Mouse (Mus musculus) liver, embryonic 13.5 days (tissue): Measurements from ENCODE around the gene Txndc5. TPM values are rescaled to one million over a fixed set of nuclear protein-coding genes. Genes with fewer than 3 reads are reported as not detected.

ENCODE experiments used
- ATAC-seq: fragments of 200-750 bp; cut with Nextera tagmentation; 2 replicates; pipeline ENCODE4 v1.8.0; 2017; ENCODE audit warnings: low read depth, mild to moderate bottlenecking, moderate number of reproducible peaks, moderate library complexity
- DNase-seq: peaks from one replicate; pipeline ENCODE4 v3.0.0; 2022
- H3K27ac ChIP-seq: fragments of 300-500 bp; sonication (generic); 2 replicates; pipeline ENCODE4 v1.5.1; 2015; ENCODE audit warnings: moderate library complexity, mild to moderate bottlenecking, inconsistent platforms
- H3K27me3 ChIP-seq: fragments of 300-500 bp; sonication (generic); 2 replicates; pipeline ENCODE4 v1.6.1; 2015; ENCODE audit warnings: mild to moderate bottlenecking, inconsistent platforms
- H3K36me3 ChIP-seq: fragments of 300-500 bp; sonication (generic); 2 replicates; pipeline ENCODE4 v1.6.1; 2015; ENCODE audit warnings: mild to moderate bottlenecking, inconsistent platforms
- H3K4me1 ChIP-seq: fragments of 300-500 bp; sonication (generic); replicated peaks from 2 replicates; pipeline ENCODE4 v1.6.1; 2015; ENCODE audit warnings: inconsistent platforms
- H3K4me2 ChIP-seq: fragments of 300-500 bp; sonication (generic); 2 replicates; pipeline ENCODE4 v1.6.1; 2015; ENCODE audit warnings: inconsistent platforms, mild to moderate bottlenecking, moderate library complexity
- H3K4me3 ChIP-seq: fragments of 300-500 bp; sonication (generic); replicated peaks from 2 replicates; pipeline ENCODE4 v1.5.1; 2015; ENCODE audit warnings: mild to moderate bottlenecking, inconsistent platforms
- H3K9ac ChIP-seq: fragments of 300-500 bp; sonication (generic); 2 replicates; pipeline ENCODE4 v1.6.1; 2015; ENCODE audit warnings: mild to moderate bottlenecking, inconsistent platforms
- H3K9me3 ChIP-seq: fragments of 300-500 bp; sonication (generic); replicated peaks from 2 replicates; pipeline ENCODE4 v1.6.1; 2016; ENCODE audit warnings: inconsistent platforms
- WGBS: fragments of 180-500 bp; shearing (Covaris S2); methylation state at CpG from one replicate; pipeline ENCODE4 v1.1.7; 2015; ENCODE audit not compliant: insufficient replicate concordance; 5-methylcytosine and 5-hydroxymethylcytosine counted together
- polyA plus RNA-seq: library from polyadenylated mRNA; unstranded; fragments of >200 nt; fragmentation: Nextera tagmentation; extraction: Ambion mirVana; gene quantifications from 2 replicates; pipeline ENCODE4 v1.2.1, GENCODE M21; 2015

Txndc5 gene
- polyA plus RNA-seq, 1 experiment from 2014 or later = 69.2 TPM

DNA sequence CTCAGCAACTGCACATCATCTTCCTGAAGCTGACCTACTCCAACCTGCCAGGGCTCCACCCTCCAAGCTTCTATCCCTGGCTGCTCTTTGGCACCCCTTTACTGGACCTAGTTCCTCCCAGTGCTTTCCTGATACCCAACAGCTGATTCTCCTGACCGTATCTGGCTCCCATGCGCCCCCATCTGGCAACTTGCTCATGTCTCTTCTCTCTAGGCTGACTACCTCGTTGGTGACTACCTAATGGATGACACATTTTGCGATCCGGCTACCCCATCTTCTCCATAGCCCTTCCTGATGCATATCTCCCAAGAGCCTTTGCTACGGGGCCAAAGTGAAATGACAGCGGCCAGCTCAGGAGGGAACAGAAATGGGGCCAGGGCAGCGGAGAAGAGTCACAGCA, 22.3 kb downstream of the Txndc5 start:
- WGBS = 77% methylated on average over 8 of the region's 8 CpGs
- H3K27ac ChIP-seq = no peak overlapping the region
- no peak overlapping the region for H3K4me2 ChIP-seq
- no peaks in the 10 kb centered on the region for H3K9me3 ChIP-seq
- DNase-seq = no peak
- no peak overlapping the region for H3K4me3 ChIP-seq
- no peaks in the 10 kb centered on the region for H3K27me3 ChIP-seq
- no peaks in the 10 kb centered on the region for H3K4me1 ChIP-seq
- ATAC-seq = no peak
- H3K9ac ChIP-seq = no peak overlapping the region
- peaks cover 87% of the 10 kb centered on the region for H3K36me3 ChIP-seq

DNA sequence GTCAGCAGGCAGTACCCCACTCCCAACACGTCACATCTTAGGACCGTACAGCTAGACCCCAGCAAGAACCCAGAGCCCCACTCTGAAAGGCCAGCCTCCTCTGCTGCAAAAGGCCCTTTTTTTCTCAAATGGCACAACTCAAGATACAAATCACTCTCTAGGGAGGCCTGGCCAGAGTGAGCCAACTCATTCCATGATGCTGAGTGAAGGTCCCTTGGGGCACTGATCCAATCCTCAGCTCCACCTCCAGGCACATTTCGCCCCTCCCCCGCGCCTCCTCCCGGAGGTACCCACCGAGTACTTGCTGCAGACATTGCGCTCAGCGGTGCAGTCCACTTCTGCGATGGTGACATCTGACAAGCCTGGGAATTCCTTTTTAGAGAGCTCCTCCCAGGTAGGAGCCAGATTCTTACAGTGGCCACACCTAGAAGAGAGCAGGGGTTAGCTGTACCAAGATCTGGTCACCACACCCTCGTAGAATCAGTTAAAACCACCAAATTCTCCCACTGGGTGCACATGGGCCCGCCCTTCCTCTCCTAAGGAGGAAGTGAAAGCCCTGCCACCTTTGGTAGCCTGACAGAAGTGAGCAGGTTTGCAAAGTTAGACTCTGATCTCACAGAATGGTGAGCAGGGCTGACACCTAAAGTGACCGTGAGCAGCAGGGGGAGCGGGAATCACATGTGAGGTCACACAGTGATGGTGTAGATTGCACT, 25.3 kb downstream of the Txndc5 start:
- Histone ChIP-seq H3K4me3 (no peak overlapping the region), H3K27ac (no peak overlapping the region), H3K9me3 (no peaks in the 10 kb centered on the region), H3K27me3 (no peaks in the 10 kb centered on the region), H3K9ac (no peak overlapping the region), H3K4me2 (no peak overlapping the region), H3K4me1 (no peaks in the 10 kb centered on the region), H3K36me3 (peaks cover 83% of the 10 kb centered on the region)
- DNase-seq (no peak), ATAC-seq (no peak)
- 73% methylated on average over 14 of the region's 14 CpGs for WGBS

DNA sequence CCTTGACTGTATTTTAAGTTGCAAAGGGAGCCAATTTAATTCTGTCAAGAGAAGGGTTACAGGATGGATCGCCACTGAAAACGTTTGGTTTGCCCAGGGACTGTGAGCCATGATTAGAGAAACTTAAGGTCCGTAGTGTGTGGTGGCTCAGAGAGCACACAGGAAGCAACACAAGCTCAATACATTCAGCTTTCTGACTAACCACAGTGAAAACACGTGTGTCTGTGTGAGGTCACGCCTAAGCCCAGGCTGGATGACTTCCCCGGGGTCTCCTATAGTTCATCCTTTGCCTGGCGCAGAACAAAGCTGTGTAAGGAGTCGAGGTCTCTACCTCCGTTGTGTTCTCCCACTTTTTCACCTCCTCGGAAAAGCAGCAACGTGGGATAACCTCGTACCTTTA, 27.3 kb downstream of the Txndc5 start:
- no peaks in the 10 kb centered on the region for H3K27me3 ChIP-seq
- WGBS = 75% methylated on average over 12 of the region's 12 CpGs
- no peak overlapping the region for H3K4me3 ChIP-seq
- H3K27ac ChIP-seq = no peak overlapping the region
- no peaks in the 10 kb centered on the region for H3K9me3 ChIP-seq
- no peak for ATAC-seq
- no peak for DNase-seq
- H3K9ac ChIP-seq = no peak overlapping the region
- peaks cover 68% of the 10 kb centered on the region for H3K36me3 ChIP-seq
- no peak overlapping the region for H3K4me2 ChIP-seq
- no peaks in the 10 kb centered on the region for H3K4me1 ChIP-seq

DNA sequence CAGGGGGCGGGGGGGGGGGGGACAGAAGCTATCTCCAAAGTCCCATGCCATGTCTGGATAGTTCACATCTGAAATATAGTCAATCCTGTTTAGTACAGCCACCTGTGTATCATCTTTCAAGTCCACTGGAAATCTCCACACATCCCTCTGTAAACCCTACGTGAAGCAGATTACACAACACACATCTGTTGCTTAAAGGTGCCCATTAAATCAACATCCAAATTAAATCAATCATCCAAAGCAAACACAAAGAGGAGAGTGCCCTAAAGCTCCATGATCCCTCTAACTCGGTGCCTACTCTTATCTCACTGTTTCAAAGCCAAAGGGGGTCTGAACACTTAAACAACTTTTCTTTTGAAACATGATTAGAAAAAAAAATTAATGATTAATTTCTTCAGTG, 31.9 kb downstream of the Txndc5 start:
- ATAC-seq (no peak), DNase-seq (no peak)
- peaks cover 24% of the 10 kb centered on the region for H3K36me3 ChIP-seq
- no peak overlapping the region for H3K4me2 ChIP-seq
- H3K27ac ChIP-seq = no peak overlapping the region
- H3K9ac ChIP-seq = no peak overlapping the region
- no peaks in the 10 kb centered on the region for H3K4me1 ChIP-seq
- WGBS = 36% methylated on average over 3 of the region's 3 CpGs
- H3K27me3 ChIP-seq = no peaks in the 10 kb centered on the region
- H3K9me3 ChIP-seq = no peaks in the 10 kb centered on the region
- no peak overlapping the region for H3K4me3 ChIP-seq

DNA sequence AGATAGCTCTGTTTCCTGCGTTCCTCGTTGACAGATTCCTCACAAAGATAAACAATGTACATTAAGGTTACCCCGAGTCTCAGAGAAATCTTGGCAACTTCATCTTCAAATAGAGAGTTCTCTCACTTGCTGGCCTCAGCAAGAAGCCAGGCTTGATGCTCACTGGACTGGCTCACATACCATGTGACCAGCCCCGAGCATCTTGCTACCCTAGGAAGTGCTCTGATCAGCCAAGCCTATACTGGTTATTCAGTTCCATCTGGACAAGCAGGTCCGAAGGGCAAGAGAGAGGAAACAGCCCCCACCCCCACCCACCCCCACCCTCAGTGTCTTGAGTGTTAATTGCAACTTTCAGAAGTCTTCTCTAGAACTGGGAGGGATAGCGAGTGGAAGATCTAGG, 41.9 kb downstream of the Txndc5 start:
- Histone ChIP-seq H3K9me3 (no peaks in the 10 kb centered on the region), H3K4me2 (no peak overlapping the region), H3K27me3 (no peaks in the 10 kb centered on the region), H3K4me1 (no peaks in the 10 kb centered on the region), H3K36me3 (no peaks in the 10 kb centered on the region), H3K9ac (no peak overlapping the region), H3K4me3 (no peak overlapping the region), H3K27ac (no peak overlapping the region)
- ATAC-seq (no peak), DNase-seq (no peak)
- 63% methylated on average over 6 of the region's 6 CpGs for WGBS

DNA sequence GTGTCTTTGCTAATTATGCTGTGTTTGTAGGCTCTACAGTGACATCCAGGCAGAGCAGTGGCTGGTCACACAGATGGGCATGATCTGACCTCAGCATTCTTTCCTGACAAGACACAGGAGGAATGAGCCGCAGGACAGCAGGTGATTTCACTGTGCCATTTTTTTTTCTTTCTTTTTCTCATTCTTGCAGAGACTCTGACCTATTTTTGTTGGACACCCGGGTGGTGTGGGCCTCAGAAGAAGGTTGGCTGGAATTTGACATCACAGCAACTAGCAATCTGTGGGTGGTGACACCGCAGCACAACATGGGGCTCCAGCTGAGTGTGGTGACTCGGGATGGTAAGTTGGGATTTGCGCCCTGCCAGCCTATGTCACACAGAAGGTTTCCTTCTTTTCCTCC, 43.9 kb downstream of the Txndc5 start:
- Histone ChIP-seq H3K27me3 (no peaks in the 10 kb centered on the region), H3K27ac (no peak overlapping the region), H3K4me3 (no peak overlapping the region), H3K36me3 (no peaks in the 10 kb centered on the region), H3K4me2 (no peak overlapping the region), H3K9ac (no peak overlapping the region), H3K4me1 (no peaks in the 10 kb centered on the region), H3K9me3 (no peaks in the 10 kb centered on the region)
- WGBS = 69% methylated on average over 5 of the region's 5 CpGs
- DNase-seq (no peak), ATAC-seq (no peak)

DNA sequence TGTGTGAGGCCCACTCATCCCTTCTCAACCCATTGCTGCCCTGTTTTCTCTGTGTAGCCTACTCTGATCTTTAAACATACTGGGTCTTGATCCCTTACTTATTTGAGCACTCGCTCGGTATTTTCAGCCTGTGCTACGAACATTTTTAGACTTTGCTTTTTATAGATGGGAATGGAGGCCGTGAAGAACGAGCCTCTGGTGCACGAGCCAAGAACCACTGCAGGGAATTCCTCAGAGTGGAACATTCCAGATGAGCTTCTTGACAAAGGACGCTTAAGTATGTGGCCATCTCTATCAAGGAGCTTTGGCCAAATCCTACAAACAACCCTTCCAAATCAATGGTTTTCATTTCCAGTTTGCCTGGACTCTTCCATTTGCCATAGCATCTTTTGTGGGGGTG, 47.6 kb downstream of the Txndc5 start:
- no peaks in the 10 kb centered on the region for H3K27me3 ChIP-seq
- no peaks in the 10 kb centered on the region for H3K4me1 ChIP-seq
- no peak overlapping the region for H3K9ac ChIP-seq
- H3K4me2 ChIP-seq = no peak overlapping the region
- 64% methylated on average over 7 of the region's 7 CpGs for WGBS
- H3K9me3 ChIP-seq = no peaks in the 10 kb centered on the region
- H3K4me3 ChIP-seq = no peak overlapping the region
- ATAC-seq = no peak
- H3K27ac ChIP-seq = no peak overlapping the region
- no peak for DNase-seq
- no peaks in the 10 kb centered on the region for H3K36me3 ChIP-seq

DNA sequence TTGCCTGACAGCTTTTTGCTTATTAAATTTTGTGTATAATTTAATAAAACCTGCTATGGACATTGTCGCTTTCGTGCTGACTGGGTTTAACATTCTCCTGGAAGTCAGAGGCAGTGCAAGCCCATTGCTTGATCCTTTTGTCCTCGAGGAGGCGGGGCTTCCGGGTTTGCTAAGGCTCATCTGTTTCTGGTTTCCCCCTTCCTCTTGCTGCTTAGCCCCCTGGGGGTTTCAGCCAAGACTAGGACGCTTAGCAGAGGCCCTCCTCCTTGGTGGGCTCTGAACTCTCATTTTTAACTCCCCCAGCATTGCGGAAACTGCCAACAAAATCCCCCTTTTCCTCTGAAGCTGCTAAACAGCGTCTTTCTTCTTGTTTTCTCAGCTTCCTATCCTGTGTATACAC, 51.7 kb downstream of the Txndc5 start:
- Histone ChIP-seq H3K9me3 (no peaks in the 10 kb centered on the region), H3K36me3 (no peaks in the 10 kb centered on the region), H3K4me1 (no peaks in the 10 kb centered on the region), H3K9ac (no peak overlapping the region), H3K4me3 (no peak overlapping the region), H3K4me2 (no peak overlapping the region), H3K27me3 (no peaks in the 10 kb centered on the region), H3K27ac (no peak overlapping the region)
- 43% methylated on average over 8 of the region's 8 CpGs for WGBS
- no peak for DNase-seq
- ATAC-seq = no peak

DNA sequence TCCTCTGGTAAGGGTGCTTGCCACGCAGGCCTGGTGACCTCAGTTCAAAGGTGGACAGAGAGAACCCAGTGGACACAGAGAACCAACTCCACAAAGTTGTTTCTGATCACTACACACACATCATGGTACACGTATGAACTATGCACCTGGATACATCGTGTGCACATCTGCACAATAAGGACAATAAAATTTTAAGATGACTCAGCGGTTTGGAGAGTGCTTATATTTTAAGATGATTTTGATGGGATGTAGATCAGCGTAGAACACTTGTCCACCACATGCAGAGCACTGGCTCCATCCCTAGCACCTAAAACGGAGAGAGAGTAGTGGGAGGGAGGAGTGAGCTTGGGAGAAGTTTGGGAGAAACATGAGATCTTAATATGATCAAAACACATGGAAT, 55.1 kb downstream of the Txndc5 start:
- no peak overlapping the region for H3K27ac ChIP-seq
- no peaks in the 10 kb centered on the region for H3K27me3 ChIP-seq
- ATAC-seq = no peak
- H3K9ac ChIP-seq = no peak overlapping the region
- H3K4me1 ChIP-seq = no peaks in the 10 kb centered on the region
- H3K36me3 ChIP-seq = no peaks in the 10 kb centered on the region
- H3K9me3 ChIP-seq = no peaks in the 10 kb centered on the region
- H3K4me2 ChIP-seq = no peak overlapping the region
- no peak overlapping the region for H3K4me3 ChIP-seq
- no peak for DNase-seq
- WGBS = 64% methylated on average over 6 of the region's 6 CpGs

DNA sequence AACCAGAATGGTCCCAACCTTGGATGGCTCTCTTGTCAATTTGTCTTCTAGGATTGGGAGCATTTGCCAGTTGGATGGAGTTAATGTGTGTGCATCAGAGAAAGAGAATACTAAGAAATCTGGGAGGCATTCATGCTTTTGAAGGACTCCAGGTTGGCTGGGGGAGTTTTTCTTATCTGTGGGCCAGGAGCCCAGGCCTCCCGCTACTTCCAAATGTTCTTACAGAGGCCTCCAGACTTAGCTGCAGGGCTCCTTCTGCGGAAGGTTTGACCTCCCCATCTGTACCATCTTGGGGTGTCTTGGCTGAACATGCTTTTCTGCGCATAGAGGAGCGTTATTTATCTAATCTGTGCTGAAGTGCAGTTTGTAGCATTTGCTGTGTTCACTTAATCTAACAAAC, 56.0 kb downstream of the Txndc5 start:
- Histone ChIP-seq H3K4me3 (no peak overlapping the region), H3K27ac (no peak overlapping the region), H3K4me1 (no peaks in the 10 kb centered on the region), H3K4me2 (no peak overlapping the region), H3K27me3 (no peaks in the 10 kb centered on the region), H3K36me3 (no peaks in the 10 kb centered on the region), H3K9me3 (no peaks in the 10 kb centered on the region), H3K9ac (no peak overlapping the region)
- no peak for DNase-seq
- 67% methylated on average over 4 of the region's 4 CpGs for whole genome bisulfite sequencing
- ATAC-seq = no peak

DNA sequence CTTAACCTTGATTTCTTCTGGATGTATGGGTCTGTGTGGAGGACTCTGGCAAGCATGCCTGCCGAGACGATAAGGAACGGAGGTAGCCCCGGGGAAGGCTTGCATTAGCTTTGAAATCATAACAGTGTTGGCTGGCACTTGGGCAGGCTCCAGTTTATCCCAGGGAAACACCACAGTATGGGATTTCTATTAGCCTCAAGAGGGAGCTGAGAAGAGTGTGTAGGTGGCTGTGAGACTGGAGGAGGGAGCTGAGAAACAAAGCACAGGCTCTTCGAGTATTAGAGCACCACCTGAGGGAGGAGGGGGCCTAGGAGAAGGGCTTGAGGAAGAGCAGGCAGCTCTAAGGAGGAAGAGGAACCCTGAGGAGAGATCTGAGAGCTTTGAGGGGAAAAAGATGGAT, 57.7 kb downstream of the Txndc5 start:
- Histone ChIP-seq H3K9ac (no peak overlapping the region), H3K36me3 (no peaks in the 10 kb centered on the region), H3K4me1 (no peaks in the 10 kb centered on the region), H3K27ac (no peak overlapping the region), H3K27me3 (no peaks in the 10 kb centered on the region), H3K4me3 (no peak overlapping the region), H3K4me2 (no peak overlapping the region), H3K9me3 (no peaks in the 10 kb centered on the region)
- DNase-seq (no peak), ATAC-seq (no peak)
- 71% methylated on average over 5 of the region's 5 CpGs for WGBS

DNA sequence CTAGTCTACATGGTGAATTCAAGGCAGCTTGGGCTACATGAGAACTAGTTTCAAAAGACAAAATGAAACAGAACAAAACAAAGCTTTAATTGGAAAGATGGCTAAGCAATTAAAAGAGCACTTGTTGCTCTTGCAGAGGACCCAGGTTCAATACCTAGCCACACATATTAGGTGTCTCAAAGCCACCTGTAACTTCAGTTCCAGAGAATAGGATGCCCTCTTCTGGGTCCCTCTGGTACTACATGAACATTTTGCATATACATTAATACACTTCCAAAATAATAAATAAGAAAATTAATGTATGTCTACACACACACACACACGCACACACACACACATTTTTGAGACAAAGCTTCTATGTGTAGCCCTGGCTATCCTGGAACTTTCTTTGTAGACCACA, 65.2 kb downstream of the Txndc5 start:
- H3K27ac ChIP-seq = no peak overlapping the region
- 52% methylated on average over 1 of the region's 1 CpGs for WGBS
- H3K9ac ChIP-seq = no peak overlapping the region
- ATAC-seq (no peak), DNase-seq (no peak)
- no peaks in the 10 kb centered on the region for H3K27me3 ChIP-seq
- no peaks in the 10 kb centered on the region for H3K36me3 ChIP-seq
- no peak overlapping the region for H3K4me3 ChIP-seq
- no peak overlapping the region for H3K4me2 ChIP-seq
- no peaks in the 10 kb centered on the region for H3K9me3 ChIP-seq
- no peaks in the 10 kb centered on the region for H3K4me1 ChIP-seq
